Mouse (Mus musculus): Measurements from ENCODE around the gene Lrrc8b.

GRCm38 (mm10) chr5:105411768-105412167 is 3.8 kb upstream of the Lrrc8b start:
- TF ChIP-seq CTCF (IDR thresholded peaks at IDR 0.05): no peak
- TF ChIP-seq EP300 (IDR thresholded peaks at IDR 0.05): no peak
